Mouse (Mus musculus): ENCODE data around the gene Hps4. TPM values are rescaled to one million over a fixed set of nuclear protein-coding genes. Genes with fewer than 3 reads are reported as not detected.

The Hps4 gene
- total and polyA plus RNA-seq, 2 experiments from 2014 or later: 12.5 to 13.5 TPM

- ATAC-seq (ENCODE audit: insufficient read depth, low read depth) (no peak), DNase-seq (ENCODE audit: low spot score) (no peak)
- H3K9me3 ChIP-seq (replicated peaks; ENCODE audit: control insufficient read depth, low read length): no peaks in the 10 kb centered on the region
- H3K36me3 ChIP-seq (replicated peaks; ENCODE audit: control insufficient read depth, insufficient read depth, low read length): no peaks in the 10 kb centered on the region
- no peak overlapping the region for H3K9ac ChIP-seq (replicated peaks; ENCODE audit: low read depth, low read length)
- no peak overlapping the region for H3K4me2 ChIP-seq (ENCODE audit: low read depth, low read length)
- TF ChIP-seq CTCF (IDR thresholded peaks at IDR 0.05; ENCODE audit: low read depth): no peak
- TF ChIP-seq EP300 (IDR thresholded peaks at IDR 0.05; ENCODE audit: low read depth): no peak
- no peaks in the 10 kb centered on the region for H3K4me1 ChIP-seq (ENCODE audit: control insufficient read depth, insufficient read depth)
- H3K27ac ChIP-seq (ENCODE audit: low read depth): no peak overlapping the region
- H3K4me3 ChIP-seq (ENCODE audit: low read depth, low read length): no peak overlapping the region
- H3K27me3 ChIP-seq (ENCODE audit: control insufficient read depth, insufficient read depth, low read length): peaks cover 43% of the 10 kb centered on the region
- 59% methylated on average over 5 of the region's 5 CpGs for WGBS
Measured at GRCm38 (mm10) chr5:112416673-112417072, 73.8 kb downstream of the Hps4 start.

- Histone ChIP-seq H3K4me3 (ENCODE audit: low read depth, low read length) (no peak overlapping the region), H3K27ac (ENCODE audit: low read depth) (no peak overlapping the region), H3K9ac (replicated peaks; ENCODE audit: low read depth, low read length) (no peak overlapping the region), H3K9me3 (replicated peaks; ENCODE audit: control insufficient read depth, low read length) (no peaks in the 10 kb centered on the region), H3K4me1 (ENCODE audit: control insufficient read depth, insufficient read depth) (no peaks in the 10 kb centered on the region), H3K27me3 (ENCODE audit: control insufficient read depth, insufficient read depth, low read length) (peaks cover 47% of the 10 kb centered on the region), H3K4me2 (ENCODE audit: low read depth, low read length) (no peak overlapping the region), H3K36me3 (replicated peaks; ENCODE audit: control insufficient read depth, insufficient read depth, low read length) (no peaks in the 10 kb centered on the region)
- ATAC-seq (ENCODE audit: insufficient read depth, low read depth): no peak
- no peak for DNase-seq (ENCODE audit: low spot score)
- WGBS: 49% methylated on average over 4 of the region's 4 CpGs
- TF ChIP-seq EP300 (IDR thresholded peaks at IDR 0.05; ENCODE audit: low read depth): no peak
- TF ChIP-seq CTCF (IDR thresholded peaks at IDR 0.05; ENCODE audit: low read depth): no peak
Measured at GRCm38 (mm10) chr5:112418023-112418422, 75.1 kb downstream of the Hps4 start.

GRCm38 (mm10) chr5:112419535-112419934 lies 76.7 kb downstream of the Hps4 start:
- DNase-seq (ENCODE audit: low spot score) (no peak), ATAC-seq (ENCODE audit: insufficient read depth, low read depth) (no peak)
- no peak for TF ChIP-seq CTCF (IDR thresholded peaks at IDR 0.05; ENCODE audit: low read depth)
- no peak for TF ChIP-seq EP300 (IDR thresholded peaks at IDR 0.05; ENCODE audit: low read depth)
- Histone ChIP-seq H3K4me3 (ENCODE audit: low read depth, low read length) (no peak overlapping the region), H3K27me3 (ENCODE audit: control insufficient read depth, insufficient read depth, low read length) (peaks cover 62% of the 10 kb centered on the region), H3K9ac (replicated peaks; ENCODE audit: low read depth, low read length) (no peak overlapping the region), H3K4me2 (ENCODE audit: low read depth, low read length) (no peak overlapping the region), H3K4me1 (ENCODE audit: control insufficient read depth, insufficient read depth) (no peaks in the 10 kb centered on the region), H3K27ac (ENCODE audit: low read depth) (no peak overlapping the region), H3K36me3 (replicated peaks; ENCODE audit: control insufficient read depth, insufficient read depth, low read length) (no peaks in the 10 kb centered on the region), H3K9me3 (replicated peaks; ENCODE audit: control insufficient read depth, low read length) (no peaks in the 10 kb centered on the region)
- WGBS: 26% methylated on average over 12 of the region's 12 CpGs

- Histone ChIP-seq H3K27me3 (ENCODE audit: control insufficient read depth, insufficient read depth, low read length) (peaks cover 79% of the 10 kb centered on the region), H3K4me3 (ENCODE audit: low read depth, low read length) (no peak overlapping the region), H3K27ac (ENCODE audit: low read depth) (no peak overlapping the region), H3K9ac (replicated peaks; ENCODE audit: low read depth, low read length) (no peak overlapping the region), H3K4me2 (ENCODE audit: low read depth, low read length) (no peak overlapping the region), H3K4me1 (ENCODE audit: control insufficient read depth, insufficient read depth) (no peaks in the 10 kb centered on the region), H3K36me3 (replicated peaks; ENCODE audit: control insufficient read depth, insufficient read depth, low read length) (no peaks in the 10 kb centered on the region), H3K9me3 (replicated peaks; ENCODE audit: control insufficient read depth, low read length) (no peaks in the 10 kb centered on the region)
- no peak for DNase-seq (ENCODE audit: low spot score)
- no peak for TF ChIP-seq EP300 (IDR thresholded peaks at IDR 0.05; ENCODE audit: low read depth)
- no peak for TF ChIP-seq CTCF (IDR thresholded peaks at IDR 0.05; ENCODE audit: low read depth)
- 64% methylated on average over 7 of the region's 7 CpGs for WGBS
- no peak for ATAC-seq (ENCODE audit: insufficient read depth, low read depth)
Measured at GRCm38 (mm10) chr5:112426635-112427034, 83.8 kb downstream of the Hps4 start.

GRCm38 (mm10) chr5:112427283-112427682 lies 84.4 kb downstream of the Hps4 start:
- TF ChIP-seq CTCF (IDR thresholded peaks at IDR 0.05; ENCODE audit: low read depth) (peak; percentile 67), EP300 (IDR thresholded peaks at IDR 0.05; ENCODE audit: low read depth) (no peak)
- Histone ChIP-seq H3K9ac (replicated peaks; ENCODE audit: low read depth, low read length) (no peak overlapping the region), H3K9me3 (replicated peaks; ENCODE audit: control insufficient read depth, low read length) (no peaks in the 10 kb centered on the region), H3K36me3 (replicated peaks; ENCODE audit: control insufficient read depth, insufficient read depth, low read length) (no peaks in the 10 kb centered on the region), H3K4me3 (ENCODE audit: low read depth, low read length) (no peak overlapping the region), H3K27ac (ENCODE audit: low read depth) (no peak overlapping the region), H3K4me2 (ENCODE audit: low read depth, low read length) (no peak overlapping the region), H3K4me1 (ENCODE audit: control insufficient read depth, insufficient read depth) (no peaks in the 10 kb centered on the region), H3K27me3 (ENCODE audit: control insufficient read depth, insufficient read depth, low read length) (peaks cover 79% of the 10 kb centered on the region)
- ATAC-seq (ENCODE audit: insufficient read depth, low read depth) (no peak), DNase-seq (ENCODE audit: low spot score) (peak; percentile 17)
- WGBS: 44% methylated on average over 2 of the region's 2 CpGs

Other genes with a start within 250 kb of the Hps4 start
- 0.39 and 1.6 TPM in 2 replicates for gene Cryba4, start 90.6 kb upstream of the Hps4 start, total RNA-seq (2014; rRNA removed; ENCODE audit: low replicate concordance)
- 3.7 and 4.1 TPM in 2 replicates for gene Cryba4, start 90.6 kb upstream of the Hps4 start, polyA plus RNA-seq (2015; fragmentation: Nextera tagmentation; extraction: Ambion mirVana)
- gene Crybb1, start 87.3 kb upstream of the Hps4 start, total RNA-seq (2014; rRNA removed; ENCODE audit: low replicate concordance): not detected in 2 replicates
- gene Crybb1, start 87.3 kb upstream of the Hps4 start, polyA plus RNA-seq (2015; fragmentation: Nextera tagmentation; extraction: Ambion mirVana): 0.26 and 0.54 TPM in 2 replicates
- 86.1 and 96.0 TPM in 2 replicates for gene Tpst2, start 66.4 kb upstream of the Hps4 start, total RNA-seq (2014; rRNA removed; ENCODE audit: low replicate concordance)
- gene Tpst2, start 66.4 kb upstream of the Hps4 start, polyA plus RNA-seq (2015; fragmentation: Nextera tagmentation; extraction: Ambion mirVana): 42.9 and 43.8 TPM in 2 replicates
- gene Tfip11, start 16.7 kb upstream of the Hps4 start, total RNA-seq (2014; rRNA removed; ENCODE audit: low replicate concordance): 6.5 and 11.4 TPM in 2 replicates
- 11.7 TPM in 2 replicates for gene Tfip11, start 16.7 kb upstream of the Hps4 start, polyA plus RNA-seq (2015; fragmentation: Nextera tagmentation; extraction: Ambion mirVana)
- gene Srrd, start within 50 bp of the Hps4 start, total RNA-seq (2014; rRNA removed; ENCODE audit: low replicate concordance): 57.9 and 65.2 TPM in 2 replicates
- gene Srrd, start within 50 bp of the Hps4 start, polyA plus RNA-seq (2015; fragmentation: Nextera tagmentation; extraction: Ambion mirVana): 14.1 and 18.2 TPM in 2 replicates
- gene Gm6583, start 12.9 kb downstream of the Hps4 start, total RNA-seq (2014; rRNA removed; ENCODE audit: low replicate concordance): not detected in 2 replicates
- 0.05 TPM in 1 of 2 replicates, not detected in the other for gene Gm6583, start 12.9 kb downstream of the Hps4 start, polyA plus RNA-seq (2015; fragmentation: Nextera tagmentation; extraction: Ambion mirVana)
- 0.08 and 6.5 TPM in 2 replicates for gene Asphd2, start 51.8 kb downstream of the Hps4 start, total RNA-seq (2014; rRNA removed; ENCODE audit: low replicate concordance)
- 0.40 and 0.67 TPM in 2 replicates for gene Asphd2, start 51.8 kb downstream of the Hps4 start, polyA plus RNA-seq (2015; fragmentation: Nextera tagmentation; extraction: Ambion mirVana)
- not detected in 2 replicates for gene Gm6588, start 106.3 kb downstream of the Hps4 start, total RNA-seq (2014; rRNA removed; ENCODE audit: low replicate concordance)
- gene Gm6588, start 106.3 kb downstream of the Hps4 start, polyA plus RNA-seq (2015; fragmentation: Nextera tagmentation; extraction: Ambion mirVana): not detected in 2 replicates
- gene Sez6l, start 234.1 kb downstream of the Hps4 start, total RNA-seq (2014; rRNA removed; ENCODE audit: low replicate concordance): 0.23 TPM in 1 of 2 replicates, not detected in the other
- gene Sez6l, start 234.1 kb downstream of the Hps4 start, polyA plus RNA-seq (2015; fragmentation: Nextera tagmentation; extraction: Ambion mirVana): 0.10 and 0.21 TPM in 2 replicates

Measured in heart, postnatal 0 days (tissue).